Mouse (Mus musculus) gastrocnemius, postnatal 14 days (tissue): ENCODE results near the gene Tnnt1. TPM values are rescaled to one million over a fixed set of nuclear protein-coding genes. Genes with fewer than 3 reads are reported as not detected.

Experiments used
- DNase-seq: peaks from one replicate; pipeline ENCODE4 v3.0.0; 2021; ENCODE audit warnings: mixed read lengths
- intact Hi-C: fragments of 180-260 bp; cut with DNase I; formaldehyde crosslinking; loops from one replicate; pipeline ENCODE4 v1.15.1; 2025; ENCODE audit warnings: low total_unique reads
- total RNA-seq, 2 experiments: library from RNA; stranded (reverse); gene quantifications; 2 replicates each; pipeline ENCODE4 v1.2.3; 2021

Tnnt1 gene
- total RNA-seq, 2 experiments from 2014 or later, result 355 to 658 TPM

GRCm38 (mm10) chr7:4523205-4524130 lies 7.3 kb upstream of the Tnnt1 start:
- intact Hi-C loops, result loop anchor here (10.0 kb wide), 1 partner anchor 89 kb away; no protein-coding TSS in a partner anchor
- no peak for DNase-seq

DNA sequence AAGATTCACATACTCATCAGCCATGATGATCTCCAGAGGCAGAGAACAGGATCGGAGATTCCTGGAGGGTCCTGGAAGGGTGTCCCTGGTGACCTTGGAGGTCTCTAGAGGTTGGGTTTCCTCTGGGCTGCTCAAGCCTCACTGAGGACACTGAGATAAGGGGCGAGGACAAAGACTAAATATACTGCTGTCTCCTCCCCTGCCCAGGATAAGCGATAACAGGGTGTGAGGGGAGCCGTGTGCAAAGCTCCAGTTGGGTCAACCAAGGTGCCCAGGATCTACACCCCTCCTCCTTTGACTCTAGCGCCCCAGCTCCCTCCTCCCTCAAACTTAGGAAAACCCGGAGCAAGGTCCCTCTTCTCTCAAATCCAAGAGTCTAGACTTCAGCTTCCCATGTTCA lies 6.1 kb upstream of the Tnnt1 start:
- DNase-seq, result no peak
- intact Hi-C loops, result loop anchor here (10.0 kb wide), 1 partner anchor 87 kb away; no protein-coding TSS in a partner anchor

DNA sequence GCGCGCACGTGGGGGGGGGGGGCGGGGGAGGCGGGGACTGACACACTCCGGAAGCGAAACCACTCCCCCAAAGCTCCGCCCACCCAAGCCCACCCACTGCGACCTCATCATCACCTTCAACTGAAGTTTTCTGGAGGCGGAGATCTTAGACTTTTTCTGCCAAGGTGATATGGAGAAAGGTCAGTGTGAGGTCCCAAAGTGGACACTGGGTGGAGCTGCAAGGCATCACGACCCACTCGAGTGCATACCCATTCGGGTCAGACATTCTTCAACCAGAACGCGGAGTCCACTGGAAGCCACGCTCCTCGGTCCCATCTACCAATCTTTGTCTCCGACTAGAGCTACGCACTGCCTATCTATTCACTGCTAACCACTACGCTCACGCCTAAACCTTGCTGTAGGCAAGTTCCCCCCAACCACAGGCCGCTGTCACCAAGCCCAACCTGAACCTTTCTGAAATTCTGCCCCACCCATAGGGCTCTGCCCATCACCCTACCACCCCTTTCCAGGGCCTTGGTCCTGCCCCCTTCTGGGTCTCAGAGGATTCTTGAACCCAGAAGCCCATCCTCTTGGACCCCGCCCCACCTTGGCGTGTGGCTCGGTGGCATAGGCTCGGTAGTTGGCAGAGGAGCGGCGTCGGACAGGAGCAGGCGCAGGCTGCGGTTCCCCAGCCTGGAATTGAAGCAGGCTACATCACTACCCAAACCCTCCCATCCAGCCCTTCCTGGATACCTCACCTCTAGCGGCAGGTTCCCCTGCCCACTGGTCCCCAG lies 5.2 kb upstream of the Tnnt1 start:
- intact Hi-C loops, result loop anchor here (10.0 kb wide), 1 partner anchor 87 kb away; no protein-coding TSS in a partner anchor
- DNase-seq, result no peak

DNA sequence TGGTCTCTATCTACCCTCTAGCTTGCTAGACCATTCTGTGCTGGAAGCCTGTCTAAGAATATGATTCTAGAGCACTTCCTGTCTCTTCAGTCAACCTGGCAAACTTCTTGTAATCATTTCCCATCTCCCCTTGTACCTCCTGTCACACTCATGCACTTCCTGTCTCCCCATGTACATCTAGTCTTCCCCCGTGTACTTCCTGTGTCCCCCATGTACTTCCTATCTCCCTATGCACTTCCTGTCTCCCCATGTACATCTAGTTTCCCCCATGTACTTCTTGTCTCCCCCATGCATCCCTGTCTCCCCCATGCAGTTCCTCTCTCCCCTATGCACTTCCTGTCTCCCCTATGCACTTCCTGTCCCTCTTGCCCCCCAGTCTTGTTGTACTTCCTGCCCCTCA lies 2.3 kb upstream of the Tnnt1 start:
- DNase-seq, result no peak
- intact Hi-C loops, result no loop called here

- DNase-seq, result no peak
- intact Hi-C loops, result no loop called here
These were observed 329 bp downstream of the Tnnt1 start for GRCm38 (mm10) chr7:4515853-4516252.

DNA sequence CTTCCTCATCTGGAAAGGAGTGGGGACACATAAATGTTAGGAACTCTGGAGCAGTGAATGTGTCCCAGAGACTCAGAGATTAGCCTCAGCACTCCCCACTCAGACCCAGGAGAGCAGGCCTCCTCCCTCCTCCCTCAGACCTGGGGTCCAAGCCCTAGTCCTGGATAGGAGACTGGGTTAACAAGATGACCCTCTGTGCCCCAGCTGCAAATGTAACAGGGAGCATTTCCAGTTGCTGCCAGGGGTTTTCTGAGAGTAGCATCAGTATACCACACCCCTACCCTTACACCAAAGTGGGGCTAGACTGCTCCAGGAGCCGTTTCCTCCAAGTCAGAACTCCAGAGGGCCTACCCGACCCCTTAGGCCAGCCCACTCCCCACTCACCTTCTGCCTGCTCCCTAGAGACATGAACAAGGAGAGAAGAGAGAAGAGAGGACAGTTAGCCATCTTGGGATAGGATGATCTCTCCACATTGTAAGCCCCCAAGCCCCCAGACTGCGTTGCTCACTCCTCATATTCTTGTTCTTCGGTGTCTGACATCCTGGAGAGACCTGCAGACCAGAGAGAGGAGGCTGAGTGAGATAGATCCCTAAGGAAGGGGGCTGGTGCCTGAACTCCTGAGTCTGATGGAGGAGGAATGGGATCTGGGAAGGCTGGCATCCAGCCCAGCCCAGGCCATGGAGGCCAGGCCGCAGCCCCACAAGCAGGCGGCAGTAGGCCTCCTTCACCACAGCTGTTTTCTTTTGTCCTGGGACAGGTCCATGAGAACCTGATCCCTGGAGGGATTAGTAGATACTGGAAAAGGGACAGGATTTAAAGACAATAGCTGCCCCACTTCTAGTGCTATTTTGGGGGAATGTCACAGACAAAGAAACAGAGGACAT lies 2.1 kb downstream of the Tnnt1 start:
- DNase-seq, result peak; percentile 49
- intact Hi-C loops, result no loop called here

- DNase-seq, result no peak
- intact Hi-C loops, result no loop called here
These were observed 2.9 kb downstream of the Tnnt1 start for GRCm38 (mm10) chr7:4513236-4513635.

GRCm38 (mm10) chr7:4511489-4512224 lies 4.5 kb downstream of the Tnnt1 start:
- DNase-seq, result no peak
- intact Hi-C loops, result no loop called here

GRCm38 (mm10) chr7:4509863-4510608 lies 6.1 kb downstream of the Tnnt1 start:
- intact Hi-C loops, result no loop called here
- DNase-seq, result peak; percentile 74

DNA sequence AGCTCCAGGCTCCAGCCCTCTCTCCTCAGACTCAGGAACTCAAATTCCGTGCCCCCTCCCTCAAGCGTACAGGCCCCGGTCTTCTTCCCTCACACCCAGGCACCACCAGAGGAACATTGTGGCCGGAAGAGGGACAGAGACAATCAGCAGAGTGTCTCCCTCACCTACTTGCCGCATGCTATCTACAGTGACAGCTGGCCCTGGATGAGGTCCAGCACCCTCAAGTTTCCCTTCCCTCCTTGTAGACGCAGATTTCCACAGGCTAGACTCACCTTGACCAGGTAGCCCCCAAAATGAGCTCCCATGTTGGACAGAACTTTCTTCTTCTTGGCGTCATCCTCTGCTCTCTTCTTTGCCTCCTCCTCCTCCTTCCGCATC lies 7.5 kb downstream of the Tnnt1 start:
- intact Hi-C loops, result no loop called here
- no peak for DNase-seq

DNA sequence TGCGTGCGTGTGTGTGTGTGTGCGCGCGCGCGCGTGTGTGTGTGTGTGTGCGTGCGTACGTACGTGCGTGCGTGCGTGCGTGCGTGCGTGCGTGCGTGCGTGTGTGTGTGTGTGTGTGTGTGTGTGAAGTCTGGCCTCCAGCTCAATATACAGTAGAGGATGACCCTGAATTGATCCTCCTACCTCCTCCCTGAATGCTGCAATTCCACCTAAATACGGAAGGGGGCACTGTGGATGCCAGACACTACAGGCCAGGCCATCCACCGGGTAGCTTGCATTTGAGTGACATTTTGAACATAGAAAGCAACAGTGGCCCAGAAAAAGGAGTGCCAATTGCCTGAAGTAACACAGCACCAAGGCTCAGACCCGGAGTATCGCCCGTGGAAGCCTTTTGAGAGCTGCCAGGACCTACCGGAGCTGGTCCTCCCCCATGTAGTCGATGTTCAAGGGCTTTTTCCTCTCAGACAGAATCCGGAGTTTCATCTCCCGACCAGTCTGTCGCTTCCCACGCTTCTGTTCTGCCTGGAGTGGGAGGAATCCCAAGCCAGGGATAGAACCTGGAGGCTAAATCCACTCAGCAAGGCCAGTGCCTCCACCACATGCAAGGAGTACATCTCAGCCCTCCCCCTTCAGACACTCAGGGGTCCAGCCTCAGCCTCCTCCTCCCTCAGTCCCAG lies 8.0 kb downstream of the Tnnt1 start:
- intact Hi-C loops, result no loop called here
- no peak for DNase-seq

DNA sequence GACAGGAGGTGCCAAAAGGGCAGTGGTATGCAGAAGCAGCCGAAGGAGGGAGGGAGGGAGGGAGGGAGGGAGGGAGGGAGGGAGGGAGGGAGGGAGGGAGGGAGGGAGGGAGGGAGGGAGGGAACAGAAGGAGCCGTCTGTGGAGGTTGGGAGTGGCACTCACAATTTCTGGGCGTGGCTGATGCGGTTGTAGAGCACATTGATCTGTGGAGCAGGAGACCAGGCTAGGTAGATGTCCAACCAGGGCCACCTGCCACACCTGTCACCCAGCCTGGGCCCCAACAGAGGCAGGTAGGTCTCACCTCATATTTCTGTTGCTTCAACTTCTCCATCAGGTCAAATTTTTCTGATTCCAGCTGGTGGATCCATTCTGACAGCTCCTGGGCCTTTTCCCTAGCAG lies 9.0 kb downstream of the Tnnt1 start:
- no peak for DNase-seq
- intact Hi-C loops, result no loop called here

DNA sequence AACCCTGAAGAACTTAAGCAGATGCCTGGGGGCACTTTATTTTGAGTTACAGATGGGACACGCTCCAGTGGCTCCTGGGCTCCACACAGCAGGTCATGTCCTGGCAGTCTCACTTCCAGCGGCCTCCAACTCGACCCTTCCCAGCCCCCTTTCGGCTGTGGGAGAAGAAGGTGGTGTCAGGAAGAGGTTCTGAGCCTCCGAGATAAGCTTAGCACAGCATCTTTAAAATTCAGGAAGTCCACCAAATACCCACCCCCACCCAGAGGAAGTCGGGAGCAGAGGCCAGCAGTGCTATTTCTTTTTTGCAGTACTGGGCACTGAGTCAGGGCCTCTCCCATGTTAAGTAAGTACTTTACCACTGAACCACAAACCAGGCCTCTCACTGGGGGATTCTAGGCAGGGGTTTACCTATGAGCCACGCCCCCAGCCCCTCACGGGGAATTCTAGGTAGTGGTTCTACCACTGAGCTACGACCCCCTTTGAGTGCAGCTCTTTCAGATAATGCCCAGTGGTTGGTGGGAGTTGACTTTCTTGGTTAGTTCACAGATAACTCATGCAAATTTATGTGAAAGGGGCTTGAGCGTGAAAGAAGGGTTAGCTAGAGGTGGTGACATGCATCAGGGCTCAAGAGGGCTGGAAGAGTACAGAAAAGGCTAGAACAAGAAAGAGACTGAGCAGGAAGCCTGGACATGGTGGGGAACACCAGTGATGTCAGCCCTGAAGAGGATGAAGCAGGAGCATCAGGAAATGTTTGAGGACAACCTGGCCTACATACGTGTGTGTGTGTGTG lies 11.3 kb downstream of the Tnnt1 start:
- DNase-seq, result no peak
- intact Hi-C loops, result no loop called here

DNA sequence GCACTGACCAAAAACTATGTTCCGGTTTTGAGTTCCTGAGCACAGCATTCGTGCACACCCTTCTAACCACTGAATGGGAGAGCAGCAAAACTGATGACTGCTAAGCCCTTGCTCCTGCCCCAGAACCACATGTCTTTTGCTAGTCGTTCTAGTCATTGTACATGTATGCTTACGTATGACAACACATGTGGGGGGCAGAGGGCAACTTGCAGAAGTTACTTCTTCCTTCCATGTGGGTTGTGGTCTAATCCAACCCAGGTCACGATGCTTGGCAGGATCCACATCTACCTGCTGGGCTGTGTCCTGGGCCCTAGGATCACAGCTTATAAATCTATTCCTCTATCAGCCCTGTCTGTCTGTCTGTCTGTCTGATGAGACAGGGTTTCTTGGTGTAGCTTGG lies 12.3 kb downstream of the Tnnt1 start:
- intact Hi-C loops, result no loop called here
- no peak for DNase-seq

GRCm38 (mm10) chr7:4503100-4503499 lies 13.1 kb downstream of the Tnnt1 start:
- intact Hi-C loops, result no loop called here
- no peak for DNase-seq

- intact Hi-C loops, result no loop called here
- DNase-seq, result no peak
These were observed 13.6 kb downstream of the Tnnt1 start for GRCm38 (mm10) chr7:4502421-4503090.
